Mouse (Mus musculus) midbrain, embryonic 12.5 days (tissue): ENCODE measurements at regions not wholly inside any gene's neighbourhood (a gene's known extent, or its start where the extent isn't known, plus 50 kb on each side); places are given as distances from the start of the nearest gene placed in this dataset.

Experiments
- ATAC-seq: fragments of 200-750 bp; cut with Nextera tagmentation; 2 replicates; pipeline ENCODE4 v1.8.0; 2017; ENCODE audit warnings: low read depth, moderate TSS enrichment, moderate library complexity; ENCODE audit not compliant: low FRiP score
- H3K27ac ChIP-seq: fragments of 300-500 bp; sonication (generic); replicated peaks from 2 replicates; pipeline ENCODE4 v1.5.1; 2016; ENCODE audit warnings: mild to moderate bottlenecking
- H3K27me3 ChIP-seq: fragments of 300-500 bp; sonication (generic); 2 replicates; pipeline ENCODE4 v1.6.1; 2016; ENCODE audit warnings: mild to moderate bottlenecking
- H3K36me3 ChIP-seq: fragments of 300-500 bp; sonication (generic); 2 replicates; pipeline ENCODE4 v1.6.1; 2016
- H3K4me1 ChIP-seq: fragments of 300-500 bp; sonication (generic); 2 replicates; pipeline ENCODE4 v1.6.1; 2016
- H3K4me2 ChIP-seq: fragments of 300-500 bp; sonication (generic); replicated peaks from 2 replicates; pipeline ENCODE4 v1.6.1; 2016; ENCODE audit warnings: mild to moderate bottlenecking, moderate library complexity
- H3K4me3 ChIP-seq: fragments of 300-500 bp; sonication (generic); 2 replicates; pipeline ENCODE4 v1.5.1; 2016; ENCODE audit warnings: mild to moderate bottlenecking
- H3K9ac ChIP-seq: fragments of 300-500 bp; sonication (generic); replicated peaks from 2 replicates; pipeline ENCODE4 v1.6.1; 2016; ENCODE audit warnings: mild to moderate bottlenecking, moderate library complexity
- H3K9me3 ChIP-seq: fragments of 300-500 bp; sonication (generic); 2 replicates; pipeline ENCODE4 v1.6.1; 2016; ENCODE audit warnings: mild to moderate bottlenecking
- WGBS: fragments of 180-500 bp; shearing (Covaris S2); methylation state at CpG from one replicate; pipeline ENCODE4 v1.1.7; 2016; 5-methylcytosine and 5-hydroxymethylcytosine counted together

GRCm38 (mm10) chr9:116337446-116338010, 162.4 kb upstream of the Tgfbr2 start:
- Histone ChIP-seq H3K4me2 (no peak overlapping the region), H3K36me3 (no peaks in the 10 kb centered on the region), H3K9me3 (no peaks in the 10 kb centered on the region), H3K4me1 (no peaks in the 10 kb centered on the region), H3K27ac (no peak overlapping the region), H3K9ac (no peak overlapping the region), H3K27me3 (no peaks in the 10 kb centered on the region), H3K4me3 (no peak overlapping the region)
- WGBS, result 91% methylated on average over 8 of the region's 8 CpGs
- no peak for ATAC-seq

- 91% methylated on average over 11 of the region's 11 CpGs for WGBS
- H3K4me1 ChIP-seq, result no peaks in the 10 kb centered on the region
- H3K9me3 ChIP-seq, result no peaks in the 10 kb centered on the region
- no peak overlapping the region for H3K4me3 ChIP-seq
- no peak overlapping the region for H3K4me2 ChIP-seq
- no peak overlapping the region for H3K27ac ChIP-seq
- no peak overlapping the region for H3K9ac ChIP-seq
- no peaks in the 10 kb centered on the region for H3K27me3 ChIP-seq
- no peaks in the 10 kb centered on the region for H3K36me3 ChIP-seq
- no peak for ATAC-seq
Measured at GRCm38 (mm10) chr9:116335561-116336478, 160.7 kb upstream of the Tgfbr2 start.

GRCm38 (mm10) chr9:116333956-116334463, 158.8 kb upstream of the Tgfbr2 start:
- H3K9me3 ChIP-seq, result no peaks in the 10 kb centered on the region
- H3K4me2 ChIP-seq, result no peak overlapping the region
- no peaks in the 10 kb centered on the region for H3K36me3 ChIP-seq
- H3K9ac ChIP-seq, result no peak overlapping the region
- H3K27ac ChIP-seq, result no peak overlapping the region
- no peaks in the 10 kb centered on the region for H3K27me3 ChIP-seq
- ATAC-seq, result no peak
- no peak overlapping the region for H3K4me3 ChIP-seq
- WGBS, result 73% methylated on average over 6 of the region's 6 CpGs
- H3K4me1 ChIP-seq, result no peaks in the 10 kb centered on the region

GRCm38 (mm10) chr9:116332485-116333118, 157.4 kb upstream of the Tgfbr2 start:
- Histone ChIP-seq H3K36me3 (no peaks in the 10 kb centered on the region), H3K4me2 (no peak overlapping the region), H3K27me3 (no peaks in the 10 kb centered on the region), H3K9ac (no peak overlapping the region), H3K4me1 (no peaks in the 10 kb centered on the region), H3K9me3 (no peaks in the 10 kb centered on the region), H3K4me3 (no peak overlapping the region), H3K27ac (no peak overlapping the region)
- no peak for ATAC-seq
- 90% methylated on average over 5 of the region's 5 CpGs for WGBS

GRCm38 (mm10) chr9:116331406-116331805, 156.2 kb upstream of the Tgfbr2 start:
- H3K27me3 ChIP-seq, result no peaks in the 10 kb centered on the region
- no peaks in the 10 kb centered on the region for H3K9me3 ChIP-seq
- no peaks in the 10 kb centered on the region for H3K36me3 ChIP-seq
- ATAC-seq, result no peak
- no peak overlapping the region for H3K4me3 ChIP-seq
- 75% methylated on average over 2 of the region's 2 CpGs for WGBS
- no peak overlapping the region for H3K9ac ChIP-seq
- no peaks in the 10 kb centered on the region for H3K4me1 ChIP-seq
- H3K4me2 ChIP-seq, result no peak overlapping the region
- no peak overlapping the region for H3K27ac ChIP-seq

- Histone ChIP-seq H3K27ac (no peak overlapping the region), H3K4me2 (no peak overlapping the region), H3K9ac (no peak overlapping the region), H3K36me3 (no peaks in the 10 kb centered on the region), H3K4me3 (no peak overlapping the region), H3K9me3 (no peaks in the 10 kb centered on the region), H3K4me1 (no peaks in the 10 kb centered on the region), H3K27me3 (no peaks in the 10 kb centered on the region)
- no peak for ATAC-seq
- WGBS, result 74% methylated on average over 5 of the region's 5 CpGs
Measured at GRCm38 (mm10) chr9:116330796-116331195, 155.6 kb upstream of the Tgfbr2 start.

GRCm38 (mm10) chr9:116329147-116329546, 154.0 kb upstream of the Tgfbr2 start:
- H3K9me3 ChIP-seq, result no peaks in the 10 kb centered on the region
- H3K27ac ChIP-seq, result no peak overlapping the region
- no peak overlapping the region for H3K4me2 ChIP-seq
- H3K36me3 ChIP-seq, result no peaks in the 10 kb centered on the region
- no peak for ATAC-seq
- WGBS, result 87% methylated on average over 5 of the region's 5 CpGs
- no peak overlapping the region for H3K4me3 ChIP-seq
- no peaks in the 10 kb centered on the region for H3K4me1 ChIP-seq
- no peaks in the 10 kb centered on the region for H3K27me3 ChIP-seq
- H3K9ac ChIP-seq, result no peak overlapping the region

GRCm38 (mm10) chr9:116328201-116328600, 153.0 kb upstream of the Tgfbr2 start:
- Histone ChIP-seq H3K4me1 (no peaks in the 10 kb centered on the region), H3K27me3 (no peaks in the 10 kb centered on the region), H3K27ac (no peak overlapping the region), H3K4me3 (no peak overlapping the region), H3K9me3 (no peaks in the 10 kb centered on the region), H3K36me3 (no peaks in the 10 kb centered on the region), H3K4me2 (no peak overlapping the region), H3K9ac (no peak overlapping the region)
- no peak for ATAC-seq
- WGBS, result 29% methylated on average over 3 of the region's 3 CpGs

- no peak overlapping the region for H3K4me3 ChIP-seq
- H3K9ac ChIP-seq, result no peak overlapping the region
- H3K4me2 ChIP-seq, result no peak overlapping the region
- H3K9me3 ChIP-seq, result no peaks in the 10 kb centered on the region
- no peak for ATAC-seq
- no peaks in the 10 kb centered on the region for H3K36me3 ChIP-seq
- WGBS, result 83% methylated on average over 2 of the region's 2 CpGs
- no peaks in the 10 kb centered on the region for H3K27me3 ChIP-seq
- no peak overlapping the region for H3K27ac ChIP-seq
- H3K4me1 ChIP-seq, result no peaks in the 10 kb centered on the region
Measured at GRCm38 (mm10) chr9:116327080-116327479, 151.9 kb upstream of the Tgfbr2 start.

- Histone ChIP-seq H3K4me1 (no peaks in the 10 kb centered on the region), H3K9ac (no peak overlapping the region), H3K4me2 (no peak overlapping the region), H3K36me3 (no peaks in the 10 kb centered on the region), H3K27me3 (no peaks in the 10 kb centered on the region), H3K27ac (no peak overlapping the region), H3K9me3 (no peaks in the 10 kb centered on the region), H3K4me3 (no peak overlapping the region)
- WGBS, result 94% methylated on average over 4 of the region's 4 CpGs
- no peak for ATAC-seq
Measured at GRCm38 (mm10) chr9:116324971-116325370, 149.8 kb upstream of the Tgfbr2 start.

GRCm38 (mm10) chr9:116323871-116324721, 148.9 kb upstream of the Tgfbr2 start:
- WGBS, result 87% methylated on average over 9 of the region's 9 CpGs
- no peak overlapping the region for H3K4me2 ChIP-seq
- H3K4me3 ChIP-seq, result no peak overlapping the region
- no peak overlapping the region for H3K27ac ChIP-seq
- H3K27me3 ChIP-seq, result no peaks in the 10 kb centered on the region
- no peak overlapping the region for H3K9ac ChIP-seq
- H3K9me3 ChIP-seq, result no peaks in the 10 kb centered on the region
- H3K4me1 ChIP-seq, result no peaks in the 10 kb centered on the region
- no peak for ATAC-seq
- H3K36me3 ChIP-seq, result no peaks in the 10 kb centered on the region
